Comparison of ENCODE assay signal across 23 mouse cellular contexts in the genomic region with DNA sequence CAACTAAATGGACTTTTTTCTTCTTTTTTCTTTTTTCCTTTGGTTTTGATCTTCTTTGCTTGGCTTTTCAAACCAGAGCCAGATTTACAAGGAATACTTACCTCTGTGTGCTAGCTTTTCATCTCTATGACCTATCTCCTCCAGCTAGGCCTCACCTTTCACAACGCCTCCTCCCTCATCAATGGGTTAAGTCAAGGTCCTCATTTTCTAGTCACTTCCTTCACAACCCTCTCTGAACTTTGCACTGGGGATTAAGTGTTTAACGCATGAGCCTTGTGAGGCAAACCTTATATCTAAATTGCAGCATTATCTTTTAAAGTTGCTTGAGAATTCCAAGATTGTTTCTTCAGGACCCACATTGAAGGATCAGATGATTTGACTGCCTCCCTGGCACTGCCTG. TPM values are rescaled to one million over a fixed set of nuclear protein-coding genes. Genes with fewer than 3 reads are reported as not detected.
"Had no signal": no experiment of that assay in that cellular context is flagged by ENCODE, and none has a peak within 500 bp of the region (broad histone marks: within the 10 kb centered on the region; RNA-seq: fewer than 3 reads in every experiment).

No protein-coding gene starts in this region.

- H3K4me1 ChIP-seq: liver, embryonic 13.5 days; liver, embryonic 15.5 days; midbrain, embryonic 15.5 days; neural tube, embryonic 13.5 days had no signal

- H3K36me3 ChIP-seq: liver, embryonic 13.5 days; liver, embryonic 15.5 days; midbrain, embryonic 13.5 days; midbrain, embryonic 15.5 days; neural tube, embryonic 13.5 days had no signal

- H3K4me3 ChIP-seq: liver, embryonic 13.5 days; liver, embryonic 15.5 days; megakaryocyte, embryonic 14.5 days; midbrain, embryonic 13.5 days; midbrain, embryonic 15.5 days; neural tube, embryonic 13.5 days had no signal

- H3K4me2 ChIP-seq: liver, embryonic 13.5 days; liver, embryonic 15.5 days; lung, embryonic 14.5 days; midbrain, embryonic 11.5 days; midbrain, embryonic 13.5 days; midbrain, embryonic 15.5 days; neural tube, embryonic 13.5 days had no signal

- H3K9me3 ChIP-seq: liver, embryonic 13.5 days; liver, embryonic 15.5 days; midbrain, embryonic 13.5 days; midbrain, embryonic 15.5 days; neural tube, embryonic 13.5 days had no signal

- ATAC-seq: liver, postnatal 0 days; midbrain, embryonic 13.5 days; midbrain, embryonic 15.5 days had no signal

- DNase-seq: liver, embryonic 13.5 days; liver, postnatal 0 days; lung, embryonic 14.5 days; lung, postnatal 10 days; lung, postnatal 36 days; right cerebral cortex, postnatal 14 days; spleen, adult 18-20 months; thymus, adult 18-20 months; thymus, postnatal 14 days; thymus, postnatal 36 days had no signal

- H3K27ac ChIP-seq: liver, embryonic 13.5 days; liver, embryonic 15.5 days; macrophage; midbrain, embryonic 13.5 days; midbrain, embryonic 15.5 days; neural tube, embryonic 13.5 days had no signal

- H3K27me3 ChIP-seq: liver, embryonic 13.5 days; liver, embryonic 15.5 days; megakaryocyte, embryonic 14.5 days; neural tube, embryonic 13.5 days had no signal

- H3K9ac ChIP-seq: liver, embryonic 13.5 days; liver, embryonic 15.5 days; liver, postnatal 0 days; lung, embryonic 14.5 days; midbrain, embryonic 13.5 days; midbrain, embryonic 15.5 days; neural tube, embryonic 13.5 days had no signal

RNA-seq across cellular contexts. Expression of a gene that starts 27.2 kb away (rescaled TPM):
- polyA plus RNA-seq: liver, embryonic 13.5 days; liver, embryonic 15.5 days; liver, postnatal 0 days; lung, embryonic 14.5 days; lung, embryonic 16.5 days; macrophage; midbrain, embryonic 11.5 days; midbrain, embryonic 13.5 days; midbrain, embryonic 15.5 days; midbrain, postnatal 0 days; neural tube, embryonic 13.5 days; stomach, embryonic 14.5 days; stomach, embryonic 16.5 days; thymus, postnatal 0 days had no signal

RNA-seq across cellular contexts. Expression of a gene that starts 58.2 kb away (rescaled TPM):
- polyA plus RNA-seq: liver, embryonic 13.5 days; liver, embryonic 15.5 days; liver, postnatal 0 days; lung, embryonic 14.5 days; lung, embryonic 16.5 days; macrophage; midbrain, embryonic 11.5 days; midbrain, embryonic 13.5 days; midbrain, embryonic 15.5 days; midbrain, postnatal 0 days; neural tube, embryonic 11.5 days; neural tube, embryonic 13.5 days; stomach, embryonic 14.5 days; stomach, embryonic 16.5 days; thymus, postnatal 0 days had no signal
